Mouse (Mus musculus) G1E (cell line): ENCODE measurements around the gene Soat2.

Experiments
- CTCF ChIP-seq: IDR thresholded peaks from 2 replicates; pipeline ENCODE4 v1.5.1; 2012; ENCODE audit warnings: low read depth, low read length, inconsistent platforms, mixed read lengths
- GATA1 ChIP-seq: IDR thresholded peaks from 2 replicates; pipeline ENCODE4 v1.6.1; 2012; ENCODE audit warnings: borderline replicate concordance, low read length, inconsistent platforms, mixed read lengths
- GATA2 ChIP-seq: IDR thresholded peaks from 2 replicates; pipeline ENCODE4 v1.6.1; 2012; ENCODE audit warnings: low read depth, low read length, inconsistent platforms, borderline replicate concordance
- POLR2AphosphoS5 ChIP-seq: IDR thresholded peaks from 2 replicates; pipeline ENCODE4 v1.6.1; 2012; ENCODE audit warnings: low read depth, low read length, inconsistent platforms; ENCODE audit not compliant: insufficient replicate concordance
- TAL1 ChIP-seq: conservative IDR thresholded peaks from 2 replicates; pipeline ENCODE4 v1.6.1; 2012; ENCODE audit warnings: low read depth, low read length, inconsistent platforms, mixed read lengths

DNA sequence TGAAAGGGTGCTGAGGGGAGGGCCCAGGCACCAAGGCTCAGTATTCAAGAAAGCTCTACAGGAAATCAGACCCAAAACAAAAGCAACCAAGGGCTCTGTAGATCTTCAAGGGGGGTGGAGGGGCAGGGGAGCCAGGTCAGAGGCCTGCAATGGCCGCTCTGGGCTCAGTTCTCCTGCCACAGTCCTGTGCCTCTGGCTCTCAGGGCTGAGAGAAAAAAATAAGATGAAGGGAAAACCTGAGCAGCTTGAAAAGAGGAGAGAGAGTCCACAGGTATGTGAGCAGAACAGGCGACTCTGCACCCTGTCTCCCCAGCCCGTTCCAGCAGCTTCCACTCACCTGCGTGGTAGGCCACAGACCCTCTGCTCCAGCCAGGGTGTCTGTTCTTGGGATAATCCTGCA, 31.7 kb upstream of the Soat2 start:
- TF ChIP-seq CTCF (no peak), GATA2 (no peak), GATA1 (no peak), TAL1 (no peak), POLR2AphosphoS5 (no peak)
